Mouse (Mus musculus) stomach, postnatal 0 days (tissue): Measurements from ENCODE around the gene Arhgap1.

Experiments used
- CTCF ChIP-seq: IDR thresholded peaks from 2 replicates; pipeline ENCODE4 v1.5.1; 2016; ENCODE audit warnings: antibody characterized with exemption, low read depth, mild to moderate bottlenecking, moderate library complexity
- EP300 ChIP-seq: optimal IDR thresholded peaks from 2 replicates; pipeline ENCODE3; 2016; ENCODE audit warnings: antibody characterized with exemption

DNA sequence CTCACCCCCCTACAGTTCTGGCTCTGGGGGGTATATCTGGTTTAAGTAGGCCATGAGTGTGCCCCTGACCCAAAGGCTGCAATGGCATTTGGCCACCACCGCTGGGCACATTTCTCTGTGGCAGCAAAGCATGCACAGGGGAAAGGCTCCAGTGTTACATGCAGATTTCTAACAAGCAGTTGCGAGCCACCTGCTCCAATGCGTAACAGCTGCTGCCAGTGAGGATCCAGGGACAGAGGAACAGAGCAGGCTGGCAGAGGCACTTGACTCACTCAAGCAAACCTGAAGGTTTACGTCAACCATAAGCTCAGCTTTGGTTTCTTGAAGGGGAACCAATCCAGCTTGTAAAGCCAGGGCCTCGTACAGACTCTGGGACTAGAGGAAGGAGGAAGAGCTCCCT is 25.2 kb downstream of the Arhgap1 start:
- TF ChIP-seq CTCF = peak; percentile 5; the same call in 1 of the 2 replicates
- no peak for TF ChIP-seq EP300
